Mouse (Mus musculus) right cerebral cortex, postnatal 4 days (tissue): ENCODE measurements around the gene Lrrc20.
"Not testable (repeated sequence)": the region's sequence is repeated elsewhere in the genome, so short reads cannot be mapped to it uniquely, and the experiment has no call there.

Source experiments
- DNase-seq: peaks from one replicate; pipeline ENCODE4 v3.0.0-alpha.2; 2022

The Lrrc20 gene

DNA sequence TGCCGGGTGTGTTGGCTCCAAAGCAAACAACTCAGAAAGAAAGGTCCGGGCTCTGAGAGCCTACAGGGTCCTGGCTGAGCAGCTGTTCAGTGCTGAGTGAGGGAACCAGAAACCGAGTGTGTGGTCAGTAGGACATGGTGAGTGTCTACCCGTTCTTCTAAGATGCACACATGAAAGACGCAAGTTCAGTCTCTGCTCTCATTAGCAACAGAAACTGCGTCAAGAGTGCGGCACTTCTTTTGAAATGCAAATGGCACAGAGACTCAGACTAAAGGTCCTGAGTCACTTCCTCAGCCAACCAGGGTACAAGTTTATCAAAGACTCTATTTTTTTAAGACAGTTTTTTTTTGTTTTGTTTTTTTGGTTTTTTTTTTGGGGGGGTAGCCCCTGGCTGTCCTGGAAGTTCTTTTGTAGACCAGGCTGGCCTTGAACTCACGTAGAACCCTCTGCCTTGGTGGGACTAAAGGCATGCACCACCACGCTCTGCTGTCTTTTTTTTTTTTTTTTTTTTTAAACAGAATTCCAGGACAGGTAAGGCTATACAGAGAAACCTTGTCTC, 124.0 kb downstream of the Lrrc20 start:
- no peak for DNase-seq

GRCm38 (mm10) chr10:61602283-61603033, 126.9 kb downstream of the Lrrc20 start:
- DNase-seq = peak; percentile 78

- DNase-seq = no peak
Observed at GRCm38 (mm10) chr10:61604376-61605065, 128.9 kb downstream of the Lrrc20 start.

DNA sequence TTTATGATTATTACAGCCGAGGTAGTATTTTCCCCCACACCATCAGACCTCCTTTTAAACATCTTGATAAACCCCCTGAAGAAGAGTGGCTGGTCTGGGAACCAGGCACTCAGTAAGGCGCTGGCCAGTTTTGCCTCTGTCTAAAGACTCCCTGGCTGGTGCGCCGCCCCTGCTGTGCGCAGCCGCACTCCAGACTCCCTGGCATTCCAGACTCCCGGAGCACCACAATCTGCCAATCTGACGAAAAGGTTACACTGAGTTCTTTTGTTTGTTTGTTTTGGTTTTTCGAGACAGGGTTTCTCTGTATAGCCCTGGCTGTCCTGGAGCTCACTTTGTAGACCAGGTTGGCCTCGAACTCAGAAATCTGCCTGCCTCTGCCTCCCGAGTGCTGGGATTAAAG, 129.8 kb downstream of the Lrrc20 start:
- DNase-seq = not testable (repeated sequence)

DNA sequence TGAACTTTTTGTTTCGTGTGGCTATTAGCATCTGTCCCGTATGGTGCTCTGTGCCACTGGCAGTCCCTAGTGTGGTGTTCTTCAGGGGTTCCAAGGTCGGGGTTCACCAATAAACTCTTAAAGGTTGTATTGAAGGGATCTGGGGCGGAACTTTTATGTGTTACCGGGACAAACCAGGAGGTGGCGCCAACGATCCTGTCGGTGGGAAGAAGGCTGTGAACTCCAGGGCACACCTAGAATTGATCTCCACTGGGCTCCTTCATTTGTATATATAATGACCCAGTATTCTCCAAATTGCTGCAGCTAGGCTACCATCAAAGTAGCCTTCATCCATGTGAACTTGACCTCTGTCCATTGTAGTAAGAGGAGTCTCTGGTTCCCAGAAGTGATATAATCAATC, 130.2 kb downstream of the Lrrc20 start:
- peak; percentile 69 for DNase-seq

GRCm38 (mm10) chr10:61608233-61608632, 132.6 kb downstream of the Lrrc20 start:
- no peak for DNase-seq

DNA sequence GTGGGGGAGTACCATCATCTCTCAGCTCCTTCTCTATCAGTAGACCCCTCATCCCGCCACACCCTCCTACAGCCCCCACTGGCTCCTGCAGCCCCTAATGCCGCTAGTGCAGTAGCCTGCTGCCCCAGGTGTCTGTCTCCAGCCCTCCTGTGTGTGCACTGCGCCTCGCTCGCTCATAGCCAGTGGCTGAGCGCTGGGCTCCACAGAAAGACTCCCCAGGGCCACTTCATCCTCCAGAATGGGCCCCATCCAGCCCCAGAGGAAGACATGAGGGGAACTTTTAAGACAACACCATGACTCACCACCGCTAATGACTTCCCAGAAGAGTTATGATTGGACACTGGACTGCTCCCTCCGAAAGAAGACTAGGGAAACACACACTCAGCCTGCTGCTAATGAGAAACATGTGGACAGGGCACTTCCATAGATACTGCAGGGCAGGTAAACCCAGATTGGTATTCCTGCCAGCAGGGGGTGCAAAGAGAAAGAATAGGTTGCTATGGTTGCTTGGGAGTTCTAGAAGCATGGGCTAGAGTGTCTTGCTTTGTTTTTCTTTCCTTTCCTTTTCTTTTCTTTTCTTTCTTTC, 135.1 kb downstream of the Lrrc20 start:
- no peak for DNase-seq

GRCm38 (mm10) chr10:61614311-61614710, 138.7 kb downstream of the Lrrc20 start:
- DNase-seq = no peak

- no peak for DNase-seq
Observed at GRCm38 (mm10) chr10:61618528-61618927, 142.9 kb downstream of the Lrrc20 start.

- no peak for DNase-seq
Observed at GRCm38 (mm10) chr10:61621681-61622080, 146.1 kb downstream of the Lrrc20 start.

GRCm38 (mm10) chr10:61623874-61624273, 148.3 kb downstream of the Lrrc20 start:
- DNase-seq = not testable (repeated sequence)

GRCm38 (mm10) chr10:61624771-61625170, 149.2 kb downstream of the Lrrc20 start:
- DNase-seq = no peak

DNA sequence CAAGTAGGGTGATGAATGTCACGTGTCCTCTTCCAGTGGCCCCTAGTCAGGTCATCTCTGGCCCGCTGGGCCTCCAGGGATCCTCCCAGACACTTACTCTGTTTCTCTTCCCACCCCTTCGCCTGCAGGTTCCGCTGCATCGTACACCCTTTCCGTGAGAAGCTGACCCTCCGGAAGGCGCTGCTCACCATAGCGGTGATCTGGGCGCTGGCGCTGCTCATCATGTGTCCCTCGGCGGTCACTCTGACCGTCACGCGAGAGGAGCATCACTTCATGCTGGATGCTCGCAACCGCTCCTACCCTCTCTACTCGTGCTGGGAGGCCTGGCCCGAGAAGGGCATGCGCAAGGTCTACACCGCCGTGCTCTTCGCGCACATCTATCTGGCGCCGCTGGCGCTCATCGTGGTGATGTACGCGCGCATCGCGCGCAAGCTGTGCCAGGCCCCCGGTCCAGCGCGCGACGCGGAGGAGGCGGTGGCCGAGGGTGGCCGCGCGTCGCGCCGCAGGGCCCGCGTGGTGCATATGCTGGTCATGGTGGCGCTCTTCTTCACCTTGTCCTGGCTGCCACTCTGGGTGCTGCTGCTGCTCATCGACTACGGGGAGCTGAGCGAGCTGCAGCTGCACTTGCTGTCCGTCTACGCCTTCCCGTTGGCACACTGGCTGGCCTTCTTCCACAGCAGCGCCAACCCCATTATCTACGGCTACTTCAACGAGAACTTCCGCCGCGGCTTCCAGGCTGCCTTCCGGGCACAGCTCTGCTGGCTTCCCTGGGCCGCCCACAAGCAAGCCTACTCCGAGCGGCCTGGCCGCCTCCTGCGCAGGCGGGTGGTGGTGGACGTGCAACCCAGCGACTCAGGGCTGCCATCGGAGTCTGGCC, 150.0 kb downstream of the Lrrc20 start:
- peak; percentile 48 for DNase-seq

- DNase-seq = no peak
Observed at GRCm38 (mm10) chr10:61626551-61626950, 150.9 kb downstream of the Lrrc20 start.

DNA sequence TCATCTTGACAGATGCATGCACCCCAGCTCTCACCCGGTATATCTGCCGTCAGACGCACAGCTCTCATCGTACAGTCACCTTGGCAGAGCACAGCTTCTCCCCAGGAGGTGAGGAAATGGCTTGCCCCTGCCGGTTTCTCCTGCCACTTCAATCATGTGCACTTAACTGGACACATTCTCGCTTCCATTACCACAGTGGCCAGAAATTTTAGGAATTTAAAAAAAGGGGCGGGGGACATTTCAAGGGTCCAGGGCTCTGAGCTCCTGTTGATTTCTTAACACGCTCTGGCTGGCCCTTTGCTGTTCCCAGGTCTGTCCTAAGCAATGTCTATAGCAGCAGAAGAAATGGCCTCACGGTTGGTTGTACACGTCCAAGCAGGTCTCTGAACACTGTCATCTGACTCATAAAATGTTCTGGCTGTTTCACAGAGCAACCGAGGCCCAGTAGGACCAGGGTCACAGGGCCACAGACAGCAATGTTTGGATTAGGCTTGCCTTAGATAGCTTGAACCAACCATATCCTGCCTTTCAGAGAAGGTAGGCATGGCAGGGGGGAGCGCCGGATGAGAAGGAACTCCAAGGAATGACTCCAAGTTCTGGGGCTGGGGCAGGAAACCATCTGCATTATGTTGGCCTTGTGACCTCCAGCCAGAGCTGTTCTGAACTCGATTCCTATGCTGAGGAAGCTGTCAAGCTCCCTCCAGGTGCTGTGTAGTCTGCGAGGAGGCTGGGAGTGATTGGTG, 151.8 kb downstream of the Lrrc20 start:
- no peak for DNase-seq

GRCm38 (mm10) chr10:61627938-61628250, 152.3 kb downstream of the Lrrc20 start:
- no peak for DNase-seq
